13 mouse cellular contexts compared by ENCODE assay signal in the genomic region with DNA sequence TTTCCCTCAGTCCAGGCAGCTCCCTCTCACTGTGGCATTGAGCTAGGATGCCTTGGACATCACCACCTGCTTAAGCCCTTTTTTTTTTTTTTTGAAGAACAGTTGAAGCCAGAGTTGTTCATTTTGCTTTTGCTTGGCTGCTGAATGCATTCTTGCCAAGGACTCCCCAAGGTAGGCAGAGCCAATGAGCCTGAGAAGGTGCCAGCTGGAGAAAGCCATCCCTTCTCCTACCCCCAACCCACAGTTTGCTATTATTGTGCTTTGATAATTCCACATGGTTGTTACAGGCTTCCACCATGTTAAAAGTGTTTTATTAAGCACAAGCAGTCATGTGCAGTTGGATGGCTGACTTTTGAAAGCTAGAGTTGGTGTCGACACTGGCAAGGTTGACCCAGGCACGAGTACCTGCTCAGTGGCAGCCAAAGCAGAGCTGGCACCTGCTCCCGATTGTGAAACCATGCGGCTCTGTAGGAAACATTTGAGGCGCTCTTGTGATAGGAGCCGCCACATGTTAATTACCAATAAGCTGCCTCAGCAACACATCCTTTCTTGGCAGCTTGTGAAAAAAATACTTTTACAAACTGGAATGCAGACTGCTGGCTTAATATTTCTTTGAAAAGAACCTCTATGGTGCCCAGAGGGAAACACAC.
A peak's percentile ranks its signal among the peaks of the same experiment; 100 is the strongest.
DNase-seq lines count a peak whose midpoint lies in the region; ATAC-seq and TF ChIP-seq lines count a peak whose summit lies in the region.
"Had no signal": no experiment of that assay in that cellular context is flagged by ENCODE, and none has a peak within 500 bp of the region (broad histone marks: within the 10 kb centered on the region; RNA-seq: fewer than 3 reads in every experiment).

No protein-coding gene starts in this region.

- 0 out of 2 replicates have a peak, but pooled peaks cover 9% of the 10 kb centered on the region for H3K27me3 ChIP-seq in heart, embryonic 12.5 days (replicated peaks)

- no peak overlapping the region for H3K4me2 ChIP-seq in heart, embryonic 12.5 days

- no peak for TF ChIP-seq CTCF in left cerebral cortex, adult 2 months (IDR thresholded peaks at IDR 0.05)

- H3K36me3 ChIP-seq in heart, embryonic 12.5 days, result no peaks in the 10 kb centered on the region

- no peak overlapping the region for H3K27ac ChIP-seq in heart, embryonic 12.5 days (ENCODE audit: poor library complexity, severe bottlenecking)
- H3K27ac ChIP-seq in left cerebral cortex, adult 2 months, result no peak overlapping the region

- H3K4me3 ChIP-seq in heart, embryonic 12.5 days, result no peak overlapping the region
- no peak overlapping the region for H3K4me3 ChIP-seq in left cerebral cortex, adult 2 months

- no peaks in the 10 kb centered on the region for H3K4me1 ChIP-seq in heart, embryonic 12.5 days (replicated peaks)

- no peak for ATAC-seq in heart, embryonic 12.5 days (ENCODE audit: insufficient number of reproducible peaks, low FRiP score)
- ATAC-seq: activated CD4-positive, CD25-positive, alpha-beta regulatory T cell, adult 4 months had no signal

- WGBS in heart, embryonic 12.5 days, result 89% methylated on average over 6 of the region's 6 CpGs

- peak; percentile 9 for DNase-seq in heart, adult 8-10 months (ENCODE audit: low spot score)
- DNase-seq in adrenal gland, postnatal 25 days, result peak; percentile 31
- peak; percentile 26 for DNase-seq in cerebellum, adult 11-12 months
- peak; percentile 24 to 42 for DNase-seq in heart, postnatal 10 days
- DNase-seq in urinary bladder, adult 2 months (ENCODE audit: low spot score), result no peak
- DNase-seq in left cerebral cortex, adult 2 months (ENCODE audit: extremely low spot score in 1 of 2, low spot score in 2 of 2), result no peak
- DNase-seq: embryo, embryonic 11 days; gastrocnemius, postnatal 14 days; kidney, adult 18-20 months; layer of hippocampus, postnatal 36 days; thymus, postnatal 25 days had no signal

- no peak overlapping the region for H3K9ac ChIP-seq in heart, embryonic 12.5 days

- H3K9me3 ChIP-seq in heart, embryonic 12.5 days (replicated peaks), result no peaks in the 10 kb centered on the region

- intact Hi-C loops in heart, postnatal 10 days (cut with DNase I), result no loop called here
- intact Hi-C loops in left cerebral cortex, adult 2 months (cut with DNase I), result no loop called here

Comparison
In these comparisons a context has a peak if more than half of its experiments do, and no peak if none do; other contexts are left out.
1. DNase-seq: peak in heart, adult 8-10 months (single experiment), adrenal gland, postnatal 25 days (single experiment), cerebellum, adult 11-12 months (single experiment) and heart, postnatal 10 days (2 of 2); none in urinary bladder, adult 2 months (single experiment) and left cerebral cortex, adult 2 months (0 of 2).